Mouse (Mus musculus) kidney, adult 11 months (tissue): ENCODE results near the gene Cdc42ep2.

Experiments used
- DNase-seq: peaks from one replicate; pipeline ENCODE4 v3.0.0; 2022

Cdc42ep2 gene

GRCm38 (mm10) chr19:5872528-5872927 is 52.1 kb downstream of the Cdc42ep2 start:
- DNase-seq: no peak

- DNase-seq: no peak
Measured at GRCm38 (mm10) chr19:5871683-5872082, 52.9 kb downstream of the Cdc42ep2 start.

GRCm38 (mm10) chr19:5871273-5871672 is 53.3 kb downstream of the Cdc42ep2 start:
- DNase-seq: no peak

- DNase-seq: no peak
Measured at GRCm38 (mm10) chr19:5868096-5868495, 56.5 kb downstream of the Cdc42ep2 start.
